Mouse (Mus musculus) kidney, embryonic 14.5 days (tissue): ENCODE data around the gene Cyp27b1. TPM values are rescaled to one million over a fixed set of nuclear protein-coding genes. Genes with fewer than 3 reads are reported as not detected.
"Not testable (repeated sequence)": the region's sequence is repeated elsewhere in the genome, so short reads cannot be mapped to it uniquely, and the experiment has no call there.

Experiments used
- ATAC-seq: fragments of 200-750 bp; cut with Nextera tagmentation; 2 replicates; pipeline ENCODE4 v1.8.0; 2017; ENCODE audit warnings: moderate number of reproducible peaks, mild to moderate bottlenecking, moderate TSS enrichment, moderate library complexity; ENCODE audit not compliant: low FRiP score, low TSS enrichment
- H3K27ac ChIP-seq: fragments of 300-500 bp; sonication (generic); 2 replicates; pipeline ENCODE4 v1.5.1; 2014; ENCODE audit warnings: low read depth, mild to moderate bottlenecking, low read length, moderate library complexity, mixed read lengths
- H3K27me3 ChIP-seq: fragments of 300-500 bp; sonication (generic); 2 replicates; pipeline ENCODE4 v1.6.1; 2014; ENCODE audit warnings: mild to moderate bottlenecking, low read length; ENCODE audit not compliant: control insufficient read depth, insufficient read depth
- H3K36me3 ChIP-seq: fragments of 300-500 bp; sonication (generic); 2 replicates; pipeline ENCODE4 v1.6.1; 2014; ENCODE audit warnings: low read length, mixed read lengths; ENCODE audit not compliant: control insufficient read depth, insufficient read depth
- H3K4me1 ChIP-seq: fragments of 300-500 bp; sonication (generic); 2 replicates; pipeline ENCODE4 v1.6.1; 2014; ENCODE audit warnings: low read length, mixed read lengths; ENCODE audit not compliant: control insufficient read depth, insufficient read depth
- H3K4me2 ChIP-seq: fragments of 300-500 bp; sonication (generic); replicated peaks from 2 replicates; pipeline ENCODE4 v1.6.1; 2014; ENCODE audit warnings: low read depth, mild to moderate bottlenecking, low read length
- H3K4me3 ChIP-seq: fragments of 300-500 bp; sonication (generic); 2 replicates; pipeline ENCODE4 v1.5.1; 2014; ENCODE audit warnings: mild to moderate bottlenecking, low read length
- H3K9ac ChIP-seq: fragments of 300-500 bp; sonication (generic); 2 replicates; pipeline ENCODE4 v1.6.1; 2014; ENCODE audit warnings: low read depth, mild to moderate bottlenecking, low read length, moderate library complexity
- H3K9me3 ChIP-seq: fragments of 300-500 bp; sonication (generic); 2 replicates; pipeline ENCODE4 v1.6.1; 2016; ENCODE audit warnings: low read length; ENCODE audit not compliant: control insufficient read depth
- WGBS: fragments of 180-500 bp; shearing (Covaris S2); extraction: QIAGEN DNeasy Blood & Tissue Kit; methylation state at CpG from one replicate; pipeline ENCODE4 v1.1.7; 2014; 5-methylcytosine and 5-hydroxymethylcytosine counted together
- polyA plus RNA-seq: library from polyadenylated mRNA; unstranded; fragments of >200 nt; fragmentation: Nextera tagmentation; extraction: Ambion mirVana; gene quantifications from 2 replicates; pipeline ENCODE4 v1.2.1, GENCODE M21; 2014

Gene Cyp27b1
- polyA plus RNA-seq, 1 experiment from 2014 or later = 0.41 TPM

DNA sequence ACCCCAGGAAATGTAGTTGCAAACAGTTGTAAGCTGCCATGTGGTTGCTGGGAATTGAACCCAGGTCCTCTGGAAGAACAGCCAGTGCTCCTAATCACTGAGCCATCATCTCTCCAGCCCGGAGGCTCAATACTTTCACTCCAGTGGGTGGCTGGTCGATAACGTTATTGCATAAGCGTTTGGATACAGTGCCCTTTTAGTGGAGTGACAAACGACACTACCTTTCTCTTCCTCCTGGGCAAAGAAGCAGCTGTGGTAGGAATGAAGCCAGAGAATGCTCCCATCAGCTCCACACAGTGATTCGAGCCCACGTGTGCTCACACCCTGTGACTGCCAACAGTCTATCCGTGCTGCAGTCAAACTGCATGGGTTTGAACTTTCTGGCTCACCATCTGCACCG, 23.2 kb downstream of the Cyp27b1 start:
- ATAC-seq = no peak
- H3K9ac ChIP-seq = peak overlapping the region; percentile 77; the same call in 1 of the 2 replicates
- peaks cover 13% of the 10 kb centered on the region for H3K4me1 ChIP-seq
- H3K36me3 ChIP-seq = peaks cover 26% of the 10 kb centered on the region
- no peaks in the 10 kb centered on the region for H3K9me3 ChIP-seq
- H3K27ac ChIP-seq = no peak overlapping the region
- peaks cover 4% of the 10 kb centered on the region for H3K27me3 ChIP-seq
- peak overlapping the region; percentile 69 for H3K4me3 ChIP-seq
- 79% methylated on average over 9 of the region's 9 CpGs for WGBS
- H3K4me2 ChIP-seq = peak overlapping the region; percentile 92

DNA sequence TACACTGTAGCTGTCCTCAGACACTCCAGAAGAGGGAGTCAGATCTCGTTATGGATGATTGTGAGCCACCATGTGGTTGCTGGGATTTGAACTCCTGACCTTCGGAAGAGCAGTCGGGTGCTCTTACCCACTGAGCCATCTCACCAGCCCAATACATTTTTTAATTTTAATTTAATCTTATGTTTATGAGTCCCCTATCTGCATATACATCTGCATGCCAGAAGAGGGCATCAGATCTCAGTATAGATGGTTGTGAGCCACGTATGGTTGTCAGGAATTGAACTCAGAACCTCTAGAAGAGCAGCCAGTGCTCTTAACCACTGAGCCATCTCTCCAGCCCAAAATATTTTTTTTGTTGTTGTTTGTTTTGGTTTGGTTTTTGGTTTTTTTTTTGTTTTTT, 24.2 kb downstream of the Cyp27b1 start:
- peaks cover 15% of the 10 kb centered on the region for H3K36me3 ChIP-seq
- 92% methylated on average over 4 of the region's 4 CpGs for WGBS
- not testable (repeated sequence) for H3K4me2 ChIP-seq

DNA sequence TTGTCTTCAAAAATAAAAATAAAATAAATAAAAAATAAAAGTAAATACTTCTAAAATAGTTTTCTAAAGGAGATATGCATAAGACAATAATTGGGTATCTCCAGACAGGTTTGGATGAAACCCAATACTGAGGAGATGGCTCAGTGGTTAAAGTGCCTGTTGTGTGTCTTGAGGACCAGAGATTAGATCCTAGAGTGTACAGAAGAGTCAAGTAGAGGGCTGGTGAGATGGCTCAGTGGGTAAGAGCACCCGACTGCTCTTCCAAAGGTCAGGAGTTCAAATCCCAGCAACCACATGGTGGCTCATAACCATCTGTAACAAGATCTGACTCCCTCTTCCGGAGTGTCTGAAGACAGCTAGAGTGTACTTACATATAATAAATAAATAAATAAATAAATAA, 24.9 kb downstream of the Cyp27b1 start:
- Histone ChIP-seq H3K4me1 (peaks cover 13% of the 10 kb centered on the region), H3K27me3 (peaks cover 21% of the 10 kb centered on the region)
- not testable (repeated sequence) for H3K27ac ChIP-seq, H3K4me2 ChIP-seq, ATAC-seq, H3K36me3 ChIP-seq, H3K4me3 ChIP-seq, H3K9me3 ChIP-seq, H3K9ac ChIP-seq
- 74% methylated on average over 2 of the region's 2 CpGs for WGBS

More for the DNA sequence above, 24.2 kb downstream of the Cyp27b1 start:
- not testable (repeated sequence) for H3K9me3 ChIP-seq, H3K27ac ChIP-seq, H3K4me3 ChIP-seq, ATAC-seq, H3K9ac ChIP-seq
- H3K27me3 ChIP-seq = peaks cover 15% of the 10 kb centered on the region
- peaks cover 13% of the 10 kb centered on the region for H3K4me1 ChIP-seq

DNA sequence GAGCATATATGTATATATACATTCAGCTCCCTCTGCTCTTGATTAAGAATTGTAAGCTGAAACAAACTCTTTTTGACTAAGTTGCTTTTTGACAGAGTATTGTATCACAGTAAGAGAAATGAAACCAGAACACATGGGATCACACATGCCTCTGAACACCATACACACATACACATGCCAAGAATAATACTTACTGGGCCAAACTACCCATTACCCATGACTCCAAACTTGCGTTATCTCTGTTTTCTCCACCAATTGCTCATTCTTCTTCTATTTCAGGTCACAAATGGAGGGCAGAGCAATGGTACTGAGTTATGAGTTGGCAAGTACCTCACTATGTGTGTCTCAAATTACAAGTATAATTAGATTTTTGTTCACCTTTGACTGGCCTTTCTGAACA, 25.9 kb downstream of the Cyp27b1 start:
- ATAC-seq = no peak
- Histone ChIP-seq H3K27me3 (peaks cover 31% of the 10 kb centered on the region), H3K9me3 (no peaks in the 10 kb centered on the region), H3K9ac (no peak overlapping the region), H3K27ac (no peak overlapping the region), H3K4me1 (peaks cover 12% of the 10 kb centered on the region), H3K4me2 (no peak overlapping the region), H3K4me3 (no peak overlapping the region), H3K36me3 (no peaks in the 10 kb centered on the region)
- WGBS = 97% methylated on average over 1 of the region's 1 CpGs

DNA sequence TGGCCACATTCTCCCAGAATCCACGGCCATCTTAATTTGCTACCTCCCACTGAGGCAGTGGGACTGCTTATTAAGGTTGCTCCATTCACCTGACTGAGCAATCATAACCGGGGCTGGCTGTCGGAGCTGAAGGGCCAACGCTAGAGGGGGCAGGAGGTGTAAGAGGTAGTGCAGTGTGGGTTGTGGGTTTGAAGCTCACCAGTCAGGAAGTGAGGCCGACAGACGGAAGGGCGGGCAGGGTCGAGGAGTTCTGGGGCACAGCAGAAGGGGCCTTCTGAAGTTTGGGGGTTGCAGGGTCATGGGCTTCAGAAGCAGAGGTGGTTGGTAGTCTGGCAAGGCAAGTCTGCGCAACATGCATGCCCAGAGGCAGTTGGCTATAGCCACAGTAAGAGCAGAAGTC, 27.0 kb downstream of the Cyp27b1 start, which contains the start of gene Agap2:
Gene Agap2 (plus strand): TSS at position 205 of the 400 bp plus-strand sequence.
- H3K27ac ChIP-seq = no peak within 1 kb of the TSS
- no peak for ATAC-seq
- H3K9ac ChIP-seq = no peak within 1 kb of the TSS
- no peak within 1 kb of the TSS for H3K4me2 ChIP-seq
- WGBS = 56% methylated on average over 9 of the region's 9 CpGs
- H3K9me3 ChIP-seq = no peaks in the 10 kb centered on the region
- H3K27me3 ChIP-seq = peaks cover 42% of the 10 kb centered on the region
- H3K4me3 ChIP-seq = no peak within 1 kb of the TSS
- no peaks in the 10 kb centered on the region for H3K36me3 ChIP-seq
- H3K4me1 ChIP-seq = peaks cover 20% of the 10 kb centered on the region

DNA sequence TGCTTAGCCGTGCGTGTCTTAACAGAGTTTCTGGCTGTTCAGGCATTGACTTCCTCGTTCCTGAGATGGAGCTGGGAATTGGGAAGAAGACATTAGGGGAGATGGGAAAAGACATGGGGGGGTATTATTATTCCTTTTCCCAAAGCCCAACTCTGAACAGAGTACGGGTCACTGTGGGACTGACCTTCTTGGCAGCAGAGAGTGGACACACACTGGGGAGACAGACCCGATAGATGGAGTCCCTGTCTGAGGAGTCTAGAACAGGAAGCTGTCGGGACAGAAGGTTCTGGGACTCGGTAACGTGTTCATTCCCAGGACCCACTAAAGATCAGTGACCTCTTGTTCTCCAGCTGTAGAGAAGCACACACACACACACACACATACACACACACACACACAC, 27.6 kb downstream of the Cyp27b1 start:
- Histone ChIP-seq H3K27ac (no peak overlapping the region), H3K4me2 (no peak overlapping the region), H3K4me1 (peaks cover 21% of the 10 kb centered on the region), H3K9me3 (no peaks in the 10 kb centered on the region), H3K9ac (no peak overlapping the region), H3K36me3 (no peaks in the 10 kb centered on the region), H3K27me3 (peaks cover 48% of the 10 kb centered on the region), H3K4me3 (no peak overlapping the region)
- 66% methylated on average over 8 of the region's 8 CpGs for WGBS
- no peak for ATAC-seq

DNA sequence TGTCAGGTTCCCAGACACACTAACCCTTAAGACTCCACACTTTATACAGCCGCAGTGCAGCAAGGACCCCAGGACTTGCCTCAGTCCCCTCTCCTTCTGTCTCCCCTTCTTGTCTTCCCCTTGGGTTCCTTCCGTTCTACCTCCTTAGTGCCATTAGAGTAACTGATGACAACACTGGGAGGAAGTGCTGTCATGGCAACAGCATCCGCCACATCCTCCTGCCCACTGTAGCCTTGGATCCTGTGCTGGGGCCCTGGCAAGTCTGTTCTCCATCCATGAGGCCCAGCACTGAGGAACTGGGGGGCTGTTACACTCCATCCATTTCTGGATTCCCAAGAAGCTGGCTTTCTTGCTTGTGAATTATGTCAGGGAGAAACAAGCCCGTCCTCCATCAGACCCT, 28.0 kb downstream of the Cyp27b1 start:
- no peaks in the 10 kb centered on the region for H3K36me3 ChIP-seq
- H3K4me2 ChIP-seq = no peak overlapping the region
- H3K9me3 ChIP-seq = no peaks in the 10 kb centered on the region
- H3K4me3 ChIP-seq = no peak overlapping the region
- H3K27ac ChIP-seq = no peak overlapping the region
- no peak for ATAC-seq
- peaks cover 52% of the 10 kb centered on the region for H3K27me3 ChIP-seq
- WGBS = 33% methylated on average over 4 of the region's 4 CpGs
- H3K9ac ChIP-seq = no peak overlapping the region
- peaks cover 23% of the 10 kb centered on the region for H3K4me1 ChIP-seq

DNA sequence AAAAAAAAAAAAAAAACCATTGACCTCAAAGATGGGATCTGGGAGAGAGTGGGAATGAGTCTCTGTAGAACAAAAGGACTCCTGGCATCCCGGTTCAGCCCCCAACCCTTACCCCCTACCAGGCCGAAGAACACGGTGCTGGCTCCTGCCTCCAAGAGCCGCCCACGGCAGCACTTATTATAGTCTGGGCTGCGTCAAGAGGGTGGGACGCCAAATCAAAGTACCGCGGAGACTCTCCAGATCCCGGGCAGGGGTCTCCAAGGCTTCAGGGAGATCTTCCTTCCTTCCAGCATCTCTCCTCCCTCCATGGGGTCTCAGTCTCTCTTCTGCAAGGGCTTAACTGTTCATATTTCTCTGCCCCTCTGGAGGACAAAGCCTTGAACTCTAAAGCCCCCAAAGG, 29.5 kb downstream of the Cyp27b1 start:
- peaks cover 28% of the 10 kb centered on the region for H3K4me1 ChIP-seq
- peaks cover 66% of the 10 kb centered on the region for H3K27me3 ChIP-seq
- no peaks in the 10 kb centered on the region for H3K9me3 ChIP-seq
- ATAC-seq = no peak
- no peak overlapping the region for H3K4me2 ChIP-seq
- H3K9ac ChIP-seq = no peak overlapping the region
- 9% methylated on average over 10 of the region's 10 CpGs for WGBS
- H3K4me3 ChIP-seq = no peak overlapping the region; the same call in 1 of the 2 replicates
- H3K36me3 ChIP-seq = no peaks in the 10 kb centered on the region
- H3K27ac ChIP-seq = no peak overlapping the region

DNA sequence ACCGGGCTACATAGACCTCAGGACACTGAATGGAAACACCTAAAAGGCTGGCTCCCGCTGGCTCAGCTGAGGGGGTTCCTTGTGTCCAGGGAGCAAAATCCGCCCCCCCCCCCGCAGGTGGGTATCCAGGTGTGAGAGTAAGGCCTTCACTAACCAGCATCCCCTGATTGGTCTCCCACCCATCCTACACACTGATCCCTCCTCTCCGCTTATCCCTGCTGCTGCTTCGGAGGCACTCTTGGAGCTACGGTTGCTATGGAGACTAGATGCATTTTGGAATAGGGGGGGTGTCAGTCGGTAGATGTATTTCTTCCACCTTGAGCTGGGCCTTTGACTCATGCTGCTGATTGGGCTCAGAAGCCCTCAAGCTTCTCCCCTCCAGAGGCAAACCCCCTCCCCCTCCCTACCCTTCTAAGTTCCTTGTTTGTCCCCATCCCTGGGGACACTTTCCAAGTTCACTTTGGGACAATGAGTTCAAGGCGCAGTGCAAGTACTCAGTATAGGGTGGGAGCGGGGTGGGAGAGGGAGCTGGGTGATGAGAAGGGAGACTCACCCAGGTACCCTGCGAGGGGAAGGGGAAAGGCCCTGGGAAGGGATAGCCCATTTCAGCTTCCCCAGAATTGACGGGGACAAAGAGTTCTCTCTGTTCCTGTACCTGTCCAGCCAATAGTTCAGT, 30.1 kb downstream of the Cyp27b1 start:
- WGBS = 5% methylated on average over 11 of the region's 12 CpGs
- peaks cover 28% of the 10 kb centered on the region for H3K4me1 ChIP-seq
- no peaks in the 10 kb centered on the region for H3K9me3 ChIP-seq
- no peaks in the 10 kb centered on the region for H3K36me3 ChIP-seq
- no peak overlapping the region for H3K27ac ChIP-seq
- H3K4me3 ChIP-seq = peak overlapping the region; percentile 51
- ATAC-seq = peak; percentile 7; the same call in 1 of the 2 replicates
- H3K27me3 ChIP-seq = peaks cover 72% of the 10 kb centered on the region
- H3K9ac ChIP-seq = no peak overlapping the region
- H3K4me2 ChIP-seq = peak overlapping the region; percentile 96
